Mouse (Mus musculus): Measurements from ENCODE around the gene Cblb. TPM values are rescaled to one million over a fixed set of nuclear protein-coding genes. Genes with fewer than 3 reads are reported as not detected.

The Cblb gene
- polyA plus RNA-seq (2014; fragmentation: Illumina TruSeq; extraction: RNeasy Lipid Tissue Mini Kit (QIAGEN cat#74804); ENCODE audit: low replicate concordance) = 12.3 TPM

DNA sequence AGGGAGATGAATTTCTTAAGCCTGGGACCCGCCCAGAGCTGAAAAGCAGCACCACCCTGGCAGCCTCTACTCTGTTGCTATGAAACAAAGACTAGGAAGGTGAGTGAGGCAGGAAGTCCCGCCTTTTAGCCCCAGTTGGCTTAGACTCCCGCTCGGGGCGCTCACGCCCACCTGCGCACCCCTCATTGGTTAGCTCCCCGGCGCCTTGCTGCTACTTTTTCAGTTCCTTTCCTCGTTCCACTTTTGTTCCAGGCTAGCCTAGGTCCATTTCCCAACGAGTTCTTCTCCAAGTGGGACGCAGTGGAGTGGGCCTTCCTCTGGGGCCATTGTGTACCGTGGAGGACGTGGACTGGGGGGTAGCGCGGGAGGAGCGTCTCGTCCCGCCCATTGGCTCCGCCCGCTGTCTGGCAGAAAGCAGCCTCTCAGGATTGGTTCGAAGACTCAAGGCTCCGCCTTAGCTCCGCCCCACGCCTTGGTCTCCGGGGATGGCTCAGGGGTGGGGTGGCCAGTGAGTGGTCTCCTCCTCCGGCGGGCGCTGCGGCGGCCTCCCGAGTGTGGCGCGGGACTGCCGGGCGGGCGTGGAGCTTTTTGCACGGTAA lies at the start of gene Cblb:
Gene Cblb, plus strand, starts transcription at position 135 of the 599 bp plus-strand sequence.

